Mouse (Mus musculus): ENCODE data around the gene Pdzk1ip1.

The Pdzk1ip1 gene

GRCm38 (mm10) chr4:115123507-115123906 lies 35.0 kb downstream of the Pdzk1ip1 start:
- DNase-seq (ENCODE audit: low spot score) = no peak

- no peak for DNase-seq (ENCODE audit: low spot score)
Observed at GRCm38 (mm10) chr4:115124713-115125112, 36.2 kb downstream of the Pdzk1ip1 start.

GRCm38 (mm10) chr4:115133085-115133484 lies 44.6 kb downstream of the Pdzk1ip1 start:
- no peak for DNase-seq (ENCODE audit: low spot score)

- DNase-seq (ENCODE audit: low spot score) = no peak
Observed at GRCm38 (mm10) chr4:115133621-115134295, 45.2 kb downstream of the Pdzk1ip1 start, which contains the start of gene Cyp4x1. Gene Cyp4x1 (minus strand): TSS chr4:115134281.

GRCm38 (mm10) chr4:115134296-115134630 lies 45.8 kb downstream of the Pdzk1ip1 start:
- DNase-seq (ENCODE audit: low spot score) = no peak

Measured in adipocyte (in vitro differentiated cells).